Mouse (Mus musculus) kidney, embryonic 15.5 days (tissue): ENCODE data around the gene Gm13279. TPM values are rescaled to one million over a fixed set of nuclear protein-coding genes. Genes with fewer than 3 reads are reported as not detected.
"Not testable (repeated sequence)": the region's sequence is repeated elsewhere in the genome, so short reads cannot be mapped to it uniquely, and the experiment has no call there.

Experiments used
- ATAC-seq: fragments of 200-750 bp; cut with Nextera tagmentation; replicated peaks from 2 replicates; pipeline ENCODE4 v1.8.0; 2017; ENCODE audit warnings: moderate TSS enrichment; ENCODE audit not compliant: low FRiP score
- H3K27ac ChIP-seq: fragments of 300-500 bp; sonication (generic); 2 replicates; pipeline ENCODE4 v1.5.1; 2015; ENCODE audit warnings: mild to moderate bottlenecking, inconsistent platforms
- H3K27me3 ChIP-seq: fragments of 300-500 bp; sonication (generic); 2 replicates; pipeline ENCODE4 v1.6.1; 2015; ENCODE audit warnings: inconsistent platforms
- H3K36me3 ChIP-seq: fragments of 300-500 bp; sonication (generic); 2 replicates; pipeline ENCODE4 v1.6.1; 2015; ENCODE audit warnings: inconsistent platforms
- H3K4me1 ChIP-seq: fragments of 300-500 bp; sonication (generic); 2 replicates; pipeline ENCODE4 v1.6.1; 2015; ENCODE audit warnings: inconsistent platforms
- H3K4me2 ChIP-seq: fragments of 300-500 bp; sonication (generic); 2 replicates; pipeline ENCODE4 v1.6.1; 2015; ENCODE audit warnings: moderate library complexity, mild to moderate bottlenecking, inconsistent platforms
- H3K4me3 ChIP-seq: fragments of 300-500 bp; sonication (generic); replicated peaks from 2 replicates; pipeline ENCODE4 v1.5.1; 2015; ENCODE audit warnings: mild to moderate bottlenecking, inconsistent platforms
- H3K9ac ChIP-seq: fragments of 300-500 bp; sonication (generic); 2 replicates; pipeline ENCODE4 v1.6.1; 2015; ENCODE audit warnings: mild to moderate bottlenecking, inconsistent platforms
- H3K9me3 ChIP-seq: fragments of 300-500 bp; sonication (generic); replicated peaks from 2 replicates; pipeline ENCODE4 v1.6.1; 2016; ENCODE audit warnings: inconsistent platforms
- WGBS: fragments of 180-500 bp; shearing (Covaris S2); methylation state at CpG from one replicate; pipeline ENCODE4 v1.1.7; 2015; ENCODE audit warnings: mixed read lengths; 5-methylcytosine and 5-hydroxymethylcytosine counted together
- polyA plus RNA-seq: library from polyadenylated mRNA; unstranded; fragments of >200 nt; fragmentation: Nextera tagmentation; extraction: Ambion mirVana; gene quantifications from 2 replicates; pipeline ENCODE4 v1.2.1, GENCODE M21; 2015

Gm13279 gene
- polyA plus RNA-seq, result not detected in 2 replicates

GRCm38 (mm10) chr4:88797097-88797496 is at the start of gene Gm13279:
TSS of gene Gm13279 (plus strand) at chr4:88797397.
- H3K9me3 ChIP-seq, H3K27ac ChIP-seq, H3K9ac ChIP-seq, H3K36me3 ChIP-seq, H3K4me2 ChIP-seq, H3K4me1 ChIP-seq, H3K27me3 ChIP-seq, H3K4me3 ChIP-seq, ATAC-seq: not testable (repeated sequence)
- no CpG with 5 or more reads among the region's 28 CpGs for WGBS

DNA sequence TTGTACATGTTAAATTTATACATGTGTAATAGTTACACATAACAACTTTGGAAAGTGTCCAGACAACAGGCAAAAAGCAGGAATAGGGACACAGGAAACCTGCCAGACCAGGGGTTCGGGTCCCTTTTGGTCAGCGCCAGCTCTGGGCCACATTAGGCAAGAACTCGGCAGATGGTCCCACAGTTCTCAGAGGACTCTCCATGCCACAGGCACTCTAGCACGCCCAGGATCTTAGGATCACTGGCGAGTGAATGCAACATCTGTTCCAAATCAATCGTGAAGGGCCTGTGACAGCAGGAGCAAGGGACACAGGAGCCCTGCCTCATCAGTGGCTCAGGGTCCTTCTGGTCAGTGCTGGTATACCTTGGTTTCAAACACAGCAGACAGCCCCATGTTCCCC is 47.3 kb upstream of the Gm13279 start:
- H3K9me3 ChIP-seq, result no peaks in the 10 kb centered on the region
- ATAC-seq, result no peak
- no peak overlapping the region for H3K9ac ChIP-seq
- no peaks in the 10 kb centered on the region for H3K4me1 ChIP-seq
- WGBS, result 58% methylated on average over 6 of the region's 6 CpGs
- H3K27me3 ChIP-seq, result no peaks in the 10 kb centered on the region
- H3K36me3 ChIP-seq, result no peaks in the 10 kb centered on the region
- H3K4me3 ChIP-seq, result no peak overlapping the region
- no peak overlapping the region for H3K27ac ChIP-seq
- H3K4me2 ChIP-seq, result no peak overlapping the region

DNA sequence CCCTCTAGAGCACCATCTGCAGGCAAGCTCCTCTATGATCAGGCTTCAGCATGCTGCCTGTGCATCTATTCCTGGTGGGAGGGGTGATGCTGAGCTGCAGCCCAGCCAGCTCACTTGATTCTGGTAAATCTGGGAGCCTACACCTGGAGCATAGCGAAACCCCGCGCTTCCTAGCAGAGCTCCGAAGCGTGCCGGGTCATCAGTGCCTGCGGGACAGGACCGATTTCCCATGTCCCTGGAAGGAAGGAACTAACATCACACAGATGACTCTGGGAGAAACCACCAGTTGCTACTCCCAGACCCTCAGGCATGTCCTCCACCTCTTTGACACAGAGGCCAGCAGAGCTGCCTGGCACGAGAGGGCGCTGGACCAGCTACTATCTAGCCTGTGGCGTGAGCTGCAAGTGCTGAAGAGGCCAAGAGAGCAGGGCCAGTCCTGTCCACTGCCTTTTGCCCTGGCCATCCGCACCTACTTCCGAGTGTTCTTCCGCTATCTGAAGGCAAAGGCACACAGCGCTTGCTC is 42.3 kb upstream of the Gm13279 start, which contains the start of gene Gm13271:
Gm13271 (plus strand) TSS at position 51 of the 523 bp plus-strand sequence.
- WGBS, result 82% methylated on average over 15 of the region's 15 CpGs
- H3K9ac ChIP-seq, H3K27me3 ChIP-seq, ATAC-seq, H3K36me3 ChIP-seq, H3K4me3 ChIP-seq, H3K9me3 ChIP-seq, H3K27ac ChIP-seq, H3K4me1 ChIP-seq, H3K4me2 ChIP-seq: not testable (repeated sequence)

- peak overlapping the region; percentile 97 for H3K27ac ChIP-seq
- H3K27me3 ChIP-seq, H3K9me3 ChIP-seq, H3K4me1 ChIP-seq, H3K36me3 ChIP-seq, ATAC-seq: not testable (repeated sequence)
- 8% methylated on average over 29 of the region's 31 CpGs for WGBS
- H3K9ac ChIP-seq, result peak overlapping the region; percentile 66
- H3K4me2 ChIP-seq, result peak overlapping the region; percentile 83
- peak overlapping the region; percentile 56 for H3K4me3 ChIP-seq
Measured at GRCm38 (mm10) chr4:88756581-88757513, 40.4 kb upstream of the Gm13279 start.

- not testable (repeated sequence) for H3K9me3 ChIP-seq, H3K4me1 ChIP-seq, H3K36me3 ChIP-seq, H3K27me3 ChIP-seq
- Histone ChIP-seq H3K4me2 (peak overlapping the region; percentile 83), H3K27ac (peak overlapping the region; percentile 97), H3K9ac (peak overlapping the region; percentile 66; the same call in 1 of the 2 replicates), H3K4me3 (peak overlapping the region; percentile 56)
- WGBS, result 0% methylated on average over 21 of the region's 21 CpGs
- ATAC-seq, result peak; percentile 100
Measured at GRCm38 (mm10) chr4:88757628-88758031, 39.6 kb upstream of the Gm13279 start.

- not testable (repeated sequence) for H3K4me1 ChIP-seq, H3K27ac ChIP-seq, ATAC-seq, H3K9ac ChIP-seq, H3K27me3 ChIP-seq, H3K9me3 ChIP-seq, H3K36me3 ChIP-seq, H3K4me2 ChIP-seq, H3K4me3 ChIP-seq
- WGBS, result 90% methylated on average over 9 of the region's 9 CpGs
Measured at GRCm38 (mm10) chr4:88758751-88759150, 38.4 kb upstream of the Gm13279 start.

DNA sequence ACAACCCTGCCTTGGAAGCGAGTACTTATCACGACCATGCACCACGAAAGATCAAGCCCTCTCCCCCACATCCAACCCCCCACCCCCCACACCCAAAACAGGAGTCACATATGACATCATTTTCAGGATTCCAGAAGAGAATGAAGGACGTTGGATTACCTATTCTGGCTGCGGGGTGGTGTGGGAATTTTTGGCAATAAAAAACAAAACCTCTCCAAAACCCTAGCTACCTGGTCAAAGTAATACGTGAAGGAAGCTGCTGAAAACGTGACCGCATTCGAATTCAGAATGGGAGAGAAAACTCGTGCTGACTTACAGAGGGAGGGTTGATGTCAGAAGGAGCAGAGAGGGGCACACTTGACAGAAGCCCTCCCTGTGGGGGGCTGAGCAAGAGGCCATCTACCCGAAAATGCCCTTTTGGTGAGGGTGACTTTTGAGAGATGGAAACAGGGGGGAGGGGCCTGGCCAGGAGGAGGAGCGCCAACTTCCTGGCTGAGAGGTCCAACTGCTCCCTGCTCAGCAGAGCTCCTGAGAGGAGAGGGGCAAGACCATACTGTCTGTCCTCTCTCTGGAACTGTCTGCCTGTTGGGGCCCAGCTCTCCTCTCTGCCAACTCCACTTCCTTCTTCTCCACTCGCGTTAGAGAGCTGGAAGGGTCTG is 37.5 kb upstream of the Gm13279 start, which contains the start of gene Gm13283:
Gm13283 (plus strand) TSS at position 510 of the 659 bp plus-strand sequence.
- H3K4me3 ChIP-seq, result peak within 1 kb of the TSS; percentile 34
- ATAC-seq, H3K4me1 ChIP-seq, H3K36me3 ChIP-seq, H3K27me3 ChIP-seq, H3K9me3 ChIP-seq, H3K9ac ChIP-seq: not testable (repeated sequence)
- H3K4me2 ChIP-seq, result peak within 1 kb of the TSS; percentile 54
- H3K27ac ChIP-seq, result peak within 1 kb of the TSS; percentile 82
- WGBS, result 21% methylated on average over 10 of the region's 14 CpGs

GRCm38 (mm10) chr4:88760431-88760830 is 36.8 kb upstream of the Gm13279 start:
- H3K36me3 ChIP-seq, H3K4me1 ChIP-seq, H3K9ac ChIP-seq, H3K27me3 ChIP-seq, ATAC-seq, H3K9me3 ChIP-seq: not testable (repeated sequence)
- peak overlapping the region; percentile 54 for H3K4me2 ChIP-seq
- peak overlapping the region; percentile 34 for H3K4me3 ChIP-seq
- peak overlapping the region; percentile 82 for H3K27ac ChIP-seq
- WGBS, result under 1% methylated on average over 23 of the region's 28 CpGs

- not testable (repeated sequence) for H3K9me3 ChIP-seq, ATAC-seq, H3K36me3 ChIP-seq, H3K4me1 ChIP-seq, H3K4me3 ChIP-seq, H3K27ac ChIP-seq, H3K4me2 ChIP-seq, H3K9ac ChIP-seq, H3K27me3 ChIP-seq
- WGBS, result 74% methylated on average over 6 of the region's 8 CpGs
Measured at GRCm38 (mm10) chr4:88761776-88762175, 35.4 kb upstream of the Gm13279 start.

DNA sequence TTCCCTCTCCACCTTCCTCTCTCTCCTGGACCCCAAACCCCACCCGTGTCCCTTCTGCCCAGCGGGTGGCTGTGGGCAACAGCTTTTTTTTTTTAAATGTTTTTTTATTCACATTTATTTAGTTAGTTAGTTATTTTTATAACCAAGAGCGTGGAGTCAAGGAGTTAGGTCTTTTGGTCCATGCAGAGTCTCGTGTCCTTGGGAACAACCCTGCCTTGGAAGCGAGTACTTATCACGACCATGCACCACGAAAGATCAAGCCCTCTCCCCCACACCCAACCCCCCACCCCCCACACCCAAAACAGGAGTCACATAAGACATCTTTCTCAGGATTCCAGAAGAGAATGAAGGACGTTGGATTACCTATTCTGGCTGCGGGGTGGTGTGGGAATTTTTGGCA is 34.9 kb upstream of the Gm13279 start:
- H3K36me3 ChIP-seq, ATAC-seq, H3K27ac ChIP-seq, H3K4me1 ChIP-seq, H3K27me3 ChIP-seq, H3K9ac ChIP-seq, H3K4me3 ChIP-seq, H3K9me3 ChIP-seq: not testable (repeated sequence)
- WGBS, result 51% methylated on average over 9 of the region's 9 CpGs
- H3K4me2 ChIP-seq, result peak overlapping the region; percentile 53; the same call in 1 of the 2 replicates

- not testable (repeated sequence) for ATAC-seq, H3K9ac ChIP-seq, H3K9me3 ChIP-seq, H3K4me1 ChIP-seq, H3K36me3 ChIP-seq, H3K27me3 ChIP-seq
- peak overlapping the region; percentile 51 for H3K4me2 ChIP-seq
- 3% methylated on average over 36 of the region's 42 CpGs for WGBS
- peak overlapping the region; percentile 33 for H3K4me3 ChIP-seq
- H3K27ac ChIP-seq, result peak overlapping the region; percentile 58; the same call in 1 of the 2 replicates
Measured at GRCm38 (mm10) chr4:88763384-88764018, 33.7 kb upstream of the Gm13279 start.

DNA sequence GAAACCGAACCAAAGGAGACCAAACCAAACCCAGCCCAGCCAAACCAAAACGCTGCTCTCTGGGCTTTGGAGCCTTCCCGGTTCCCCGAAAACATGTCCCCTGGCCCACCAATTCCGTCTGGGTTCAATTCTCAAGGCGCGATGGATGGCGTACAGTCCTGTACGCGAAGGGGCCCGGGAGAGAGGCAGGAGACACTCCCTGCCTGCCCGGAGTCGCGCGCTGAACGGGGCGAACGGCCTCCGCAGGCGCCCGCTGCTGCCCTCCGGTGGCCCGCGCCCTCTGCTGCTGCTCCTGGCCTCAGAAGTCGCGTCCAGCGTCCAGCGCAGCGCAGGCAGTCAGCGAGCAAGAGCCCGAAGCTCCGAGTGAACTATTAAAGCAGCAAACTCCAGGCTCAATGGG is 23.7 kb upstream of the Gm13279 start, which contains the start of gene Gm13290:
Gm13290 (plus strand) TSS at position 301 of the 400 bp plus-strand sequence.
- no CpG with 5 or more reads among the region's 32 CpGs for WGBS

More for the DNA sequence above, 23.7 kb upstream of the Gm13279 start, which contains the start of gene Gm13290:
- not testable (repeated sequence) for H3K27me3 ChIP-seq, H3K9me3 ChIP-seq, H3K4me1 ChIP-seq, H3K36me3 ChIP-seq, H3K9ac ChIP-seq, H3K27ac ChIP-seq, H3K4me2 ChIP-seq, H3K4me3 ChIP-seq, ATAC-seq
